Mouse (Mus musculus): Measurements from ENCODE around the gene Zc3h12d.

DNA sequence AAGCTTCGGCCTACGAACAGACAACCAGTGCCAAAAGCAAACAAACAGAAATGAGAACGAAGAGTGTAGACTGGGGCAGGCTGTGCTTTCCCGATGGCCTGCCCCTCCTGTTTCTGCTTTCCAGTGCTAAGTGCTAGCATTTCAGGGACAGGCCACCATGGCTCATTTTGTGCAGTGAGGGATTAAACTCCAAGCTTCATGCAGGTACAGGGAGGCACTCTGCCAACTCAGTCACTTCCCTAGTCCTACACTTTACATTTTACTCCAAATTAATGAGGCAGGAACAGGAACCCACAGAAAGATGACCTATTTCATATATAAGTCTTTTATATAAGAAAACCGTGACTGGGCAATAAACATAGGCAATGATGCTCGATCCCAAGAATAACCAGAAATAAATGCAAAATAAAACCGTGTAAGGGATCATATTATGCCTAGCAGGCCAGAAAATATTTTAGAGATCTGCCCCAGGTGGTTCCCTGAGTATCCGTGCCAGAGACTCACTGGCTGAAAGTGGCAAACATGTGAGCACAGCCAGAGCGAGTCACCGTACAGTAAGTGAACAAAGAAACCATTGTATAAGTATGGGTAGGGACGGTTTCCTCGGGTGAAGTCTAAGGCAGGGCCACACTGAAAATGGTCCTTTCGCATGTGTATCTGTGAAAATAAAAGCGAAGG lies 29.1 kb downstream of the Zc3h12d start:
- no peak for TF ChIP-seq TAL1 (IDR thresholded peaks at IDR 0.05; ENCODE audit: low read length)
- no peak for TF ChIP-seq GATA1 (IDR thresholded peaks at IDR 0.05; ENCODE audit: low read length)
